29 mouse cellular contexts compared by ENCODE assay signal in genomic region chr16:15070485-15070960, GRCm38 (mm10).
"Had no signal": no experiment of that assay in that cellular context is flagged by ENCODE, and none has a peak within 500 bp of the region (broad histone marks: within the 10 kb centered on the region; RNA-seq: fewer than 3 reads in every experiment).

No protein-coding gene starts in this region.

- H3K9me3 ChIP-seq: heart, embryonic 13.5 days; heart, embryonic 15.5 days; hindbrain, embryonic 10.5 days; hindbrain, embryonic 12.5 days; intestine, embryonic 15.5 days; kidney, embryonic 15.5 days; limb, embryonic 10.5 days; limb, embryonic 12.5 days; liver, embryonic 13.5 days; liver, embryonic 15.5 days had no signal

- H3K27ac ChIP-seq: heart, adult 2 months; heart, embryonic 13.5 days; heart, embryonic 15.5 days; hindbrain, embryonic 10.5 days; hindbrain, embryonic 12.5 days; hindbrain, embryonic 14.5 days; intestine, embryonic 15.5 days; kidney, embryonic 15.5 days; kidney, postnatal 0 days; left cerebral cortex, adult 2 months; limb, embryonic 10.5 days; limb, embryonic 12.5 days; liver, embryonic 13.5 days; liver, embryonic 15.5 days had no signal

- H3K4me1 ChIP-seq: heart, embryonic 13.5 days; heart, embryonic 15.5 days; hindbrain, embryonic 10.5 days; hindbrain, embryonic 12.5 days; intestine, embryonic 15.5 days; kidney, embryonic 15.5 days; limb, embryonic 10.5 days; limb, embryonic 12.5 days; liver, embryonic 13.5 days; liver, embryonic 15.5 days had no signal

- H3K27me3 ChIP-seq: heart, embryonic 13.5 days; heart, embryonic 15.5 days; hindbrain, embryonic 12.5 days; intestine, embryonic 15.5 days; kidney, embryonic 15.5 days; limb, embryonic 12.5 days; liver, embryonic 13.5 days; liver, embryonic 15.5 days had no signal

- H3K9ac ChIP-seq: heart, embryonic 13.5 days; heart, embryonic 15.5 days; hindbrain, embryonic 12.5 days; hindbrain, embryonic 14.5 days; intestine, embryonic 15.5 days; kidney, embryonic 15.5 days; limb, embryonic 12.5 days; liver, embryonic 13.5 days; liver, embryonic 15.5 days had no signal

- DNase-seq: gastrocnemius, postnatal 14 days; gastrocnemius, postnatal 36 days; heart, adult 11 months; heart, adult 2 months; heart, postnatal 14 days; heart, postnatal 4 days; kidney, adult 2 months; kidney, adult 9 months; kidney, postnatal 14 days; kidney, postnatal 36 days; liver; liver, embryonic 13.5 days had no signal

- ATAC-seq: hindbrain, embryonic 16.5 days; inflammation-experienced regulatory T-cells, adult 6 months; intestine, embryonic 15.5 days; intestine, postnatal 0 days had no signal

- H3K4me3 ChIP-seq: heart, adult 2 months; heart, embryonic 13.5 days; heart, embryonic 15.5 days; hindbrain, embryonic 10.5 days; hindbrain, embryonic 12.5 days; intestine, embryonic 15.5 days; kidney, embryonic 15.5 days; left cerebral cortex, adult 2 months; limb, embryonic 10.5 days; limb, embryonic 12.5 days; liver, embryonic 13.5 days; liver, embryonic 15.5 days had no signal

- H3K36me3 ChIP-seq: heart, embryonic 13.5 days; heart, embryonic 15.5 days; hindbrain, embryonic 10.5 days; hindbrain, embryonic 12.5 days; intestine, embryonic 15.5 days; kidney, embryonic 15.5 days; limb, embryonic 10.5 days; limb, embryonic 12.5 days; liver, embryonic 13.5 days; liver, embryonic 15.5 days had no signal

- H3K4me2 ChIP-seq: heart, embryonic 11.5 days; heart, embryonic 13.5 days; heart, embryonic 15.5 days; hindbrain, embryonic 12.5 days; hindbrain, embryonic 14.5 days; intestine, embryonic 15.5 days; kidney, embryonic 15.5 days; limb, embryonic 12.5 days; liver, embryonic 11.5 days; liver, embryonic 13.5 days; liver, embryonic 15.5 days had no signal
